8 mouse cellular contexts compared by ENCODE assay signal in the genomic region with DNA sequence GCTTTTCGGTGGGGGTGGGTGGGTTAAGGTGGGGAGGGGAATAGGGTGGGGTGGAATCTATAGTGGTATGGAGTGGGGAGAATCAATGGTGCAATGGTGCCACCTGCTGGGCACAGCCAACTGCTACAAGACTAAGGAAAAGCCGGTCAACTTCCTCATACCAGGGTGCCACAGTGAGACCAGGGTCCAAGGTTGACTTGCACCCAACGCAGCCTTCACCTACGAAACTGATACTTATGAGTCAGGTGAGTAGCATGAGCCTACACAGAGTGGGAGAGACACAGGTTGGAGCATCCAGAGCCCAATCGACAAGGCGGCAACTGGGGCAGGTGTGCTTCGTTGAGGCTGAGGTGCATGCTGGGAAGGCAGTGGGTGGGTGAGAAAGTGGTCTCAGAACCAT. TPM values are rescaled to one million over a fixed set of nuclear protein-coding genes. Genes with fewer than 3 reads are reported as not detected.
DNase-seq lines count a peak whose midpoint lies in the region; ATAC-seq and TF ChIP-seq lines count a peak whose summit lies in the region.

No protein-coding gene starts in this region.

- H3K36me3 ChIP-seq in CH12.LX (replicated peaks in 1 of 2; ENCODE audit: control insufficient read depth in 1 of 2, insufficient read depth in 1 of 2, low read length in 1 of 2): no peaks in the 10 kb centered on the region
- H3K36me3 ChIP-seq in heart, postnatal 0 days (replicated peaks; ENCODE audit: control insufficient read depth, insufficient read depth, low read length): no peaks in the 10 kb centered on the region
- H3K36me3 ChIP-seq in liver, postnatal 0 days (replicated peaks; ENCODE audit: insufficient read depth, low read length): no peaks in the 10 kb centered on the region
- peaks cover 11% of the 10 kb centered on the region for H3K36me3 ChIP-seq in neural tube, embryonic 15.5 days

- no peak overlapping the region for H3K27ac ChIP-seq in CH12.LX (ENCODE audit: insufficient read depth, low read depth)
- H3K27ac ChIP-seq in heart, postnatal 0 days (ENCODE audit: low read depth): no peak overlapping the region
- H3K27ac ChIP-seq in liver, postnatal 0 days (ENCODE audit: low read depth): no peak overlapping the region
- no peak overlapping the region for H3K27ac ChIP-seq in neural tube, embryonic 15.5 days (replicated peaks)

- H3K4me2 ChIP-seq in CH12.LX (ENCODE audit: insufficient read depth, low read depth, poor library complexity, severe bottlenecking): peak overlapping the region; percentile 76
- H3K4me2 ChIP-seq in heart, postnatal 0 days (ENCODE audit: low read depth, low read length): peak overlapping the region; percentile 40; the same call in 1 of the 2 replicates
- H3K4me2 ChIP-seq in liver, postnatal 0 days (ENCODE audit: low read depth, low read length): peak overlapping the region; percentile 54
- peak overlapping the region; percentile 58 for H3K4me2 ChIP-seq in neural tube, embryonic 15.5 days

- peak; percentile 43 for ATAC-seq in erythroblast, adult 5-6 weeks (replicated peaks; ENCODE audit: low FRiP score, poor library complexity, severe bottlenecking)
- ATAC-seq in heart, postnatal 0 days (ENCODE audit: insufficient read depth, low read depth): peak; percentile 69; the same call in 1 of the 2 replicates
- peak; percentile 57 for ATAC-seq in liver, postnatal 0 days
- peak; percentile 77 for ATAC-seq in neural tube, embryonic 15.5 days (ENCODE audit: low FRiP score)

- no peaks in the 10 kb centered on the region for H3K79me2 ChIP-seq in CH12.LX (replicated peaks; ENCODE audit: control insufficient read depth, extremely low read depth, insufficient read depth, poor library complexity, severe bottlenecking)

- in situ Hi-C loops in CH12.LX (cut with MboI; ENCODE audit: low pct_ligation_motif_present, low pct_unique_long_range_greater_than_20kb, low sequenced_read_pairs): no loop called here

- no peaks in the 10 kb centered on the region for H3K9me3 ChIP-seq in CH12.LX (replicated peaks; ENCODE audit: low read length)
- H3K9me3 ChIP-seq in heart, postnatal 0 days (replicated peaks; ENCODE audit: control insufficient read depth, low read length): no peaks in the 10 kb centered on the region
- no peaks in the 10 kb centered on the region for H3K9me3 ChIP-seq in liver, postnatal 0 days (ENCODE audit: low read length)
- no peaks in the 10 kb centered on the region for H3K9me3 ChIP-seq in neural tube, embryonic 15.5 days (replicated peaks)

- peak; percentile 74 for DNase-seq in CH12.LX (ENCODE audit: extremely low read depth)
- DNase-seq in brain, adult 2 months (ENCODE audit: low read depth, low spot score): peak; percentile 83
- DNase-seq in heart, postnatal 0 days (ENCODE audit: low spot score): peak; percentile 68
- peak; percentile 73 to 88 for DNase-seq in kidney, postnatal 36 days
- peak; percentile 85 for DNase-seq in liver, postnatal 0 days
- peak; percentile 77 for DNase-seq in thymus, postnatal 0 days (ENCODE audit: low spot score)

- peak overlapping the region in 2 of 3 experiments; percentile 19 to 48 for H3K4me3 ChIP-seq in CH12.LX (replicated peaks in 1 of 3; ENCODE audit: low read depth in 2 of 3, low read length in 2 of 3, poor library complexity in 1 of 3)
- no peak overlapping the region for H3K4me3 ChIP-seq in heart, postnatal 0 days (ENCODE audit: low read depth, low read length)
- H3K4me3 ChIP-seq in liver, postnatal 0 days (ENCODE audit: low read depth, low read length): no peak overlapping the region
- peak overlapping the region; percentile 31 for H3K4me3 ChIP-seq in neural tube, embryonic 15.5 days (replicated peaks)

- dilution Hi-C loops in CH12.LX (cut with MboI; ENCODE audit: extremely low pct_ligation_motif_present, extremely low pct_unique_long_range_greater_than_20kb, low sequenced_read_pairs): no loop called here

- WGBS in heart, postnatal 0 days: 6% methylated on average over 7 of the region's 7 CpGs
- whole genome bisulfite sequencing in liver, postnatal 0 days (ENCODE audit: insufficient replicate concordance): 4% methylated on average over 7 of the region's 7 CpGs
- WGBS in neural tube, embryonic 15.5 days: 3% methylated on average over 7 of the region's 7 CpGs

- 0 out of 2 replicates have a peak overlapping the region, but pooled peaks have one; percentile 19 for H3K9ac ChIP-seq in CH12.LX (ENCODE audit: insufficient read depth, low read depth)
- no peak overlapping the region for H3K9ac ChIP-seq in heart, postnatal 0 days (replicated peaks; ENCODE audit: low read depth, low read length)
- H3K9ac ChIP-seq in liver, postnatal 0 days (replicated peaks): no peak overlapping the region
- H3K9ac ChIP-seq in neural tube, embryonic 15.5 days (replicated peaks): no peak overlapping the region; the same call in 1 of the 2 replicates

- peaks cover 2 to 12% of the 10 kb centered on the region in 2 experiments; a peak in 2 of 4 replicates for H3K4me1 ChIP-seq in CH12.LX (ENCODE audit: control insufficient read depth in 1 of 2, insufficient read depth in 2 of 2)
- H3K4me1 ChIP-seq in heart, postnatal 0 days (ENCODE audit: control insufficient read depth, insufficient read depth): peaks cover 12% of the 10 kb centered on the region
- peaks cover 10% of the 10 kb centered on the region for H3K4me1 ChIP-seq in liver, postnatal 0 days (ENCODE audit: insufficient read depth)
- peaks cover 5% of the 10 kb centered on the region for H3K4me1 ChIP-seq in neural tube, embryonic 15.5 days

- peak; percentile 65 to 91 for TF ChIP-seq CTCF in CH12.LX (conservative IDR thresholded peaks at IDR 0.05 in 1 of 2, IDR thresholded peaks at IDR 0.05 in 1 of 2; ENCODE audit: low read depth in 2 of 2, low read length in 2 of 2)
- TF ChIP-seq CTCF in heart, postnatal 0 days (IDR thresholded peaks at IDR 0.05; ENCODE audit: low read depth): peak; percentile 81
- peak; percentile 89 for TF ChIP-seq CTCF in liver, postnatal 0 days (IDR thresholded peaks at IDR 0.05; ENCODE audit: low read depth)

- no peak for TF ChIP-seq POLR2A in CH12.LX (IDR thresholded peaks at IDR 0.05; ENCODE audit: low read depth, low read length)

- peaks cover 21% of the 10 kb centered on the region for H3K27me3 ChIP-seq in CH12.LX (replicated peaks)
- H3K27me3 ChIP-seq in heart, postnatal 0 days (ENCODE audit: control insufficient read depth, insufficient read depth, low read length): no peaks in the 10 kb centered on the region
- H3K27me3 ChIP-seq in liver, postnatal 0 days (ENCODE audit: insufficient read depth, low read length): no peaks in the 10 kb centered on the region
- no peaks in the 10 kb centered on the region for H3K27me3 ChIP-seq in neural tube, embryonic 15.5 days (replicated peaks)

- no peak for TF ChIP-seq EP300 in CH12.LX (IDR thresholded peaks at IDR 0.05; ENCODE audit: low read length)
- TF ChIP-seq EP300 in heart, postnatal 0 days (IDR thresholded peaks at IDR 0.05; ENCODE audit: low read depth): no peak
- no peak for TF ChIP-seq EP300 in liver, postnatal 0 days (IDR thresholded peaks at IDR 0.05; ENCODE audit: low read depth)

- TF ChIP-seq RAD21 in CH12.LX (IDR thresholded peaks at IDR 0.05; ENCODE audit: low read depth, low read length): peak; percentile 84

TF ChIP-seq in CH12.LX, 34 proteins besides CTCF, POLR2A, EP300 and RAD21 (continues in another document):
- TF ChIP-seq USF2 (conservative IDR thresholded peaks at IDR 0.05; ENCODE audit: low read depth, low read length) (no peak), NRF1 (IDR thresholded peaks at IDR 0.05; ENCODE audit: low read depth, low read length) (0 out of 2 replicates have a peak, but pooled peaks have one; percentile 34), IRF4 (IDR thresholded peaks at IDR 0.05; ENCODE audit: low read depth, low read length) (0 out of 2 replicates have a peak, but pooled peaks have one; percentile 29)

RNA-seq across cellular contexts. Expression of a gene that starts 1.0 kb away (rescaled TPM):
- total RNA-seq in CH12.LX (2012; rRNA removed) (11.3 and 13.2 TPM in 2 replicates), CH12.LX (2014; rRNA removed) (12.9 and 14.0 TPM in 2 replicates)
- 28.0 and 29.7 TPM in 2 replicates for polyA plus RNA-seq in CH12.LX (2012; ENCODE audit: insufficient read length, low read depth)
- 4.4 and 12.7 TPM in 2 replicates for total RNA-seq in erythroblast, adult 5-6 weeks (2015; ENCODE audit: low replicate concordance)
- 2.8 and 7.0 TPM in 2 replicates for total RNA-seq in erythroblast, adult 5-6 weeks (2017; ENCODE audit: low replicate concordance)
- 7.1 and 20.0 TPM in 2 replicates for total RNA-seq in heart, postnatal 0 days (2014; rRNA removed; ENCODE audit: low replicate concordance)
- 3.6 and 3.7 TPM in 2 replicates for polyA plus RNA-seq in heart, postnatal 0 days (2015; fragmentation: Nextera tagmentation; extraction: Ambion mirVana)
- 6.5 and 7.6 TPM in 2 replicates for polyA plus RNA-seq in liver, postnatal 0 days (2015; fragmentation: Nextera tagmentation; extraction: Ambion mirVana)
- polyA plus RNA-seq in neural tube, embryonic 15.5 days (2015; fragmentation: Nextera tagmentation; extraction: Ambion mirVana): 14.4 and 16.0 TPM in 2 replicates
- polyA plus RNA-seq in thymus, postnatal 0 days (2015; fragmentation: Nextera tagmentation; extraction: Ambion mirVana): 2.6 and 2.8 TPM in 2 replicates

RNA-seq across cellular contexts. Expression of a gene that starts 25.0 kb away (rescaled TPM):
- total RNA-seq in CH12.LX (2012; rRNA removed) (0.08 TPM in 1 of 2 replicates, not detected in the other), CH12.LX (2014; rRNA removed) (not detected in 2 replicates)
- not detected in 2 replicates for polyA plus RNA-seq in CH12.LX (2012; ENCODE audit: insufficient read length, low read depth)
- 4.8 and 5.0 TPM in 2 replicates for total RNA-seq in erythroblast, adult 5-6 weeks (2015; ENCODE audit: low replicate concordance)
- 11.2 and 20.9 TPM in 2 replicates for total RNA-seq in erythroblast, adult 5-6 weeks (2017; ENCODE audit: low replicate concordance)
- total RNA-seq in heart, postnatal 0 days (2014; rRNA removed; ENCODE audit: low replicate concordance): 0.39 TPM in 1 of 2 replicates, not detected in the other
- 0.05 TPM in 1 of 2 replicates, not detected in the other for polyA plus RNA-seq in heart, postnatal 0 days (2015; fragmentation: Nextera tagmentation; extraction: Ambion mirVana)
- polyA plus RNA-seq in liver, postnatal 0 days (2015; fragmentation: Nextera tagmentation; extraction: Ambion mirVana): 0.23 and 0.27 TPM in 2 replicates
- polyA plus RNA-seq in neural tube, embryonic 15.5 days (2015; fragmentation: Nextera tagmentation; extraction: Ambion mirVana): 0.81 and 0.91 TPM in 2 replicates
- polyA plus RNA-seq in thymus, postnatal 0 days (2015; fragmentation: Nextera tagmentation; extraction: Ambion mirVana): 0.55 and 0.70 TPM in 2 replicates

RNA-seq across cellular contexts. Expression of a gene that starts 57.7 kb away (rescaled TPM):
- 0.29 and 0.55 TPM in 2 replicates for total RNA-seq in CH12.LX (2012; rRNA removed)
- 0.22 and 0.27 TPM in 2 replicates for total RNA-seq in CH12.LX (2014; rRNA removed)
- 0.26 and 0.52 TPM in 2 replicates for polyA plus RNA-seq in CH12.LX (2012; ENCODE audit: insufficient read length, low read depth)
- 18.0 and 21.7 TPM in 2 replicates for total RNA-seq in erythroblast, adult 5-6 weeks (2015; ENCODE audit: low replicate concordance)
- total RNA-seq in erythroblast, adult 5-6 weeks (2017; ENCODE audit: low replicate concordance): 20.1 and 31.3 TPM in 2 replicates
- total RNA-seq in heart, postnatal 0 days (2014; rRNA removed; ENCODE audit: low replicate concordance): 3.4 and 5.6 TPM in 2 replicates
- 1.1 and 1.5 TPM in 2 replicates for polyA plus RNA-seq in heart, postnatal 0 days (2015; fragmentation: Nextera tagmentation; extraction: Ambion mirVana)
- polyA plus RNA-seq in liver, postnatal 0 days (2015; fragmentation: Nextera tagmentation; extraction: Ambion mirVana): 4.4 and 4.5 TPM in 2 replicates
- polyA plus RNA-seq in neural tube, embryonic 15.5 days (2015; fragmentation: Nextera tagmentation; extraction: Ambion mirVana): 23.6 and 29.4 TPM in 2 replicates
- 8.4 and 11.1 TPM in 2 replicates for polyA plus RNA-seq in thymus, postnatal 0 days (2015; fragmentation: Nextera tagmentation; extraction: Ambion mirVana)

Comparison
In these comparisons a context has a peak if more than half of its experiments do, and no peak if none do; other contexts are left out.
1. H3K4me3 ChIP-seq: peak in CH12.LX (2 of 3) and neural tube, embryonic 15.5 days (single experiment); none in heart, postnatal 0 days (single experiment) and liver, postnatal 0 days (single experiment).
2. Peak in every context shown above with its lines, with median percentiles within 50 percentile points of each other: DNase-seq, H3K4me2 ChIP-seq, CTCF ChIP-seq and ATAC-seq.